Mouse (Mus musculus) MEL (cell line): ENCODE measurements at regions not wholly inside any gene's neighbourhood (a gene's known extent, or its start where the extent isn't known, plus 50 kb on each side); places are given as distances from the start of the nearest gene placed in this dataset.

Experiments used
- DNase-seq: peaks from one replicate; pipeline ENCODE4 v3.0.0; 2011; ENCODE audit warnings: low read depth, low spot score
- H3K27ac ChIP-seq: 2 replicates; pipeline ENCODE4 v1.5.1; 2012; ENCODE audit warnings: low read depth, mild to moderate bottlenecking, control low read depth, low read length, moderate library complexity; ENCODE audit not compliant: control insufficient read depth
- H3K27me3 ChIP-seq, 2 experiments: fragments of 150-350 bp in 1 of 2; sonication (generic) in 1 of 2; 2 replicates each; pipeline ENCODE4 v1.6.1; 2012; ENCODE audit warnings: low read length in 2 of 2, mild to moderate bottlenecking in 2 of 2, improper control_type of control experiment in 1 of 2, moderate library complexity in 1 of 2; ENCODE audit not compliant: insufficient read depth in 2 of 2, control insufficient read depth in 1 of 2
- H3K36me3 ChIP-seq, 2 experiments: 2 replicates each; pipeline ENCODE4 v1.6.1; 2012 to 2014; ENCODE audit warnings: low read length in 2 of 2, improper control_type of control experiment in 1 of 2, inconsistent platforms in 1 of 2, mild to moderate bottlenecking in 1 of 2; ENCODE audit not compliant: insufficient read depth in 2 of 2, control insufficient read depth in 1 of 2
- H3K4me1 ChIP-seq, 2 experiments: fragments of 150-350 bp in 1 of 2; sonication (generic) in 1 of 2; 2 replicates each; pipeline ENCODE4 v1.6.1; 2012; ENCODE audit warnings: low read length in 2 of 2, improper control_type of control experiment in 1 of 2, mild to moderate bottlenecking in 1 of 2; ENCODE audit not compliant: insufficient read depth in 2 of 2, control insufficient read depth in 1 of 2
- H3K4me3 ChIP-seq, 2 experiments: fragments of 150-350 bp in 1 of 2; sonication (generic) in 1 of 2; 2 replicates each; pipeline ENCODE4 v1.5.1; 2012; ENCODE audit warnings: low read depth in 2 of 2, low read length in 2 of 2, mild to moderate bottlenecking in 2 of 2, moderate library complexity in 2 of 2, control low read depth in 1 of 2, improper control_type of control experiment in 1 of 2; ENCODE audit not compliant: control insufficient read depth in 1 of 2, insufficient read depth in 1 of 2
- H3K79me2 ChIP-seq: 2 replicates; pipeline ENCODE4 v1.6.1; 2012; ENCODE audit warnings: mild to moderate bottlenecking, low read length, moderate library complexity; ENCODE audit not compliant: control insufficient read depth, poor library complexity, insufficient read depth
- H3K9ac ChIP-seq: 2 replicates; pipeline ENCODE4 v1.6.1; 2012; ENCODE audit warnings: low read depth, mild to moderate bottlenecking, control low read depth, low read length, moderate library complexity; ENCODE audit not compliant: control insufficient read depth, poor library complexity, severe bottlenecking
- H3K9me3 ChIP-seq: fragments of 150-350 bp; sonication (generic); replicated peaks from 2 replicates; pipeline ENCODE4 v1.6.1; 2012; ENCODE audit warnings: mild to moderate bottlenecking, low read length, improper control_type of control experiment, moderate library complexity; ENCODE audit not compliant: insufficient read depth
- BHLHE40 ChIP-seq: IDR thresholded peaks from 2 replicates; pipeline ENCODE4 v1.6.1; 2012; ENCODE audit warnings: low read depth, mild to moderate bottlenecking, inconsistent platforms, low read length, improper control_type of control experiment, borderline replicate concordance
- CHD1 ChIP-seq: IDR thresholded peaks from 2 replicates; pipeline ENCODE4 v1.6.1; 2012; ENCODE audit warnings: low read depth, mild to moderate bottlenecking, inconsistent platforms, low read length, improper control_type of control experiment
- CTCF ChIP-seq, 3 experiments: IDR thresholded peaks in 2 of 3; conservative IDR thresholded peaks in 1 of 3; 2 replicates each; pipeline ENCODE4 v1.5.1; 2011 to 2012; ENCODE audit warnings: low read length in 3 of 3, low read depth in 2 of 3, mild to moderate bottlenecking in 2 of 3, improper control_type of control experiment in 1 of 3, inconsistent platforms in 1 of 3, mixed read lengths in 1 of 3, moderate library complexity in 1 of 3; ENCODE audit not compliant: control insufficient read depth in 1 of 3, insufficient read depth in 1 of 3, poor library complexity in 1 of 3, severe bottlenecking in 1 of 3
- E2F4 ChIP-seq: IDR thresholded peaks from 2 replicates; pipeline ENCODE4 v1.6.1; 2011; ENCODE audit warnings: low read depth, low read length, improper control_type of control experiment, borderline replicate concordance
- ELF1 ChIP-seq: IDR thresholded peaks from 2 replicates; pipeline ENCODE4 v1.6.1; 2014; ENCODE audit warnings: low read depth, mild to moderate bottlenecking, inconsistent platforms, low read length, improper control_type of control experiment, moderate library complexity
- EP300 ChIP-seq, 2 experiments: IDR thresholded peaks; 2 replicates each; pipeline ENCODE4 v1.6.1; 2011; ENCODE audit warnings: improper control_type of control experiment in 2 of 2, low read length in 2 of 2, low read depth in 1 of 2, mild to moderate bottlenecking in 1 of 2
- ETS1 ChIP-seq: IDR thresholded peaks from 2 replicates; pipeline ENCODE4 v1.6.1; 2012; ENCODE audit warnings: low read depth, mild to moderate bottlenecking, inconsistent platforms, low read length, improper control_type of control experiment, moderate library complexity
- GABPA ChIP-seq: IDR thresholded peaks from 2 replicates; pipeline ENCODE4 v1.6.1; 2012; ENCODE audit warnings: low read depth, mild to moderate bottlenecking, inconsistent platforms, low read length, improper control_type of control experiment, moderate library complexity
- KAT2A ChIP-seq: conservative IDR thresholded peaks from 2 replicates; pipeline ENCODE4 v1.6.1; 2012; ENCODE audit warnings: low read depth, low read length, improper control_type of control experiment, inconsistent platforms
- MAFK ChIP-seq: IDR thresholded peaks from 2 replicates; pipeline ENCODE4 v1.6.1; 2011; ENCODE audit warnings: low read depth, mild to moderate bottlenecking, low read length, improper control_type of control experiment, borderline replicate concordance
- MAX ChIP-seq: IDR thresholded peaks from 2 replicates; pipeline ENCODE4 v1.6.1; 2011; ENCODE audit warnings: low read length, improper control_type of control experiment
- MXI1 ChIP-seq: IDR thresholded peaks from 2 replicates; pipeline ENCODE4 v1.6.1; 2011; ENCODE audit warnings: mild to moderate bottlenecking, low read depth, low read length, improper control_type of control experiment
- MYC ChIP-seq: IDR thresholded peaks from 2 replicates; pipeline ENCODE4 v1.6.1; 2011; ENCODE audit warnings: low read depth, mild to moderate bottlenecking, low read length, improper control_type of control experiment, moderate library complexity
- NRF1 ChIP-seq: IDR thresholded peaks from 2 replicates; pipeline ENCODE4 v1.6.1; 2014; ENCODE audit warnings: low read depth, mild to moderate bottlenecking, inconsistent platforms, low read length, improper control_type of control experiment, moderate library complexity; ENCODE audit not compliant: poor library complexity, insufficient read depth, severe bottlenecking
- POLR2AphosphoS2 ChIP-seq: IDR thresholded peaks from 2 replicates; pipeline ENCODE4 v1.6.1; 2011; ENCODE audit warnings: low read length, improper control_type of control experiment
- RAD21 ChIP-seq: IDR thresholded peaks from 2 replicates; pipeline ENCODE4 v1.6.1; 2011; ENCODE audit warnings: mild to moderate bottlenecking, low read depth, low read length, improper control_type of control experiment
- RCOR1 ChIP-seq: IDR thresholded peaks from 2 replicates; pipeline ENCODE4 v1.6.1; 2012; ENCODE audit warnings: low read depth, mild to moderate bottlenecking, inconsistent platforms, low read length, improper control_type of control experiment
- SIN3A ChIP-seq: IDR thresholded peaks from 2 replicates; pipeline ENCODE4 v1.6.1; 2012; ENCODE audit warnings: low read length, improper control_type of control experiment, inconsistent platforms
- SMC3 ChIP-seq: IDR thresholded peaks from 2 replicates; pipeline ENCODE4 v1.6.1; 2011; ENCODE audit warnings: low read depth, low read length, improper control_type of control experiment
- TAL1 ChIP-seq: IDR thresholded peaks from 2 replicates; pipeline ENCODE4 v1.6.1; 2012; ENCODE audit warnings: mild to moderate bottlenecking, inconsistent platforms, low read length, moderate library complexity, mixed read lengths
- TBP ChIP-seq: IDR thresholded peaks from 2 replicates; pipeline ENCODE4 v1.8.0; 2011; ENCODE audit warnings: low read depth, low read length, improper control_type of control experiment
- USF2 ChIP-seq, 2 experiments: IDR thresholded peaks; 2 replicates each; pipeline ENCODE4 v1.6.1; 2011 to 2012; ENCODE audit warnings: improper control_type of control experiment in 2 of 2, low read length in 2 of 2, borderline replicate concordance in 1 of 2, inconsistent platforms in 1 of 2, low read depth in 1 of 2, mild to moderate bottlenecking in 1 of 2; ENCODE audit not compliant: insufficient read depth in 1 of 2
- ZC3H11A ChIP-seq: IDR thresholded peaks from 2 replicates; pipeline ENCODE4 v1.6.1; 2012; ENCODE audit warnings: low read depth, mild to moderate bottlenecking, inconsistent platforms, low read length, improper control_type of control experiment
- ZKSCAN1 ChIP-seq: IDR thresholded peaks from 2 replicates; pipeline ENCODE4 v1.6.1; 2012; ENCODE audit warnings: low read depth, mild to moderate bottlenecking, inconsistent platforms, low read length, improper control_type of control experiment, moderate library complexity

- Histone ChIP-seq H3K9ac (no peak overlapping the region), H3K27ac (no peak overlapping the region), H3K27me3 (no peaks in the 10 kb centered on the region)
These were observed 75.9 kb downstream of the Klhl25 start for GRCm38 (mm10) chr7:75923951-75924467.

GRCm38 (mm10) chr7:75927537-75927936, 79.4 kb downstream of the Klhl25 start:
- no peak overlapping the region for H3K27ac ChIP-seq
- H3K36me3 ChIP-seq = no peaks in the 10 kb centered on the region
- no peaks in the 10 kb centered on the region for H3K79me2 ChIP-seq
- no peak overlapping the region for H3K9ac ChIP-seq
- no peaks in the 10 kb centered on the region for H3K4me1 ChIP-seq
- no peak overlapping the region for H3K4me3 ChIP-seq
- no peaks in the 10 kb centered on the region for H3K27me3 ChIP-seq
- peak; percentile 29 for DNase-seq
- H3K9me3 ChIP-seq = no peaks in the 10 kb centered on the region
- peak; percentile 60 for TF ChIP-seq RAD21
- no peak for TF ChIP-seq EP300 (IDR thresholded peaks at IDR 0.05; ENCODE audit: low read depth in 1 of 2, low read length in 2 of 2)
- peak; percentile 18 to 52 (median 21); a peak in 3 of 6 replicates for TF ChIP-seq CTCF (IDR thresholded peaks at IDR 0.05 in 2 of 3, conservative IDR thresholded peaks at IDR 0.05 in 1 of 3; ENCODE audit: control insufficient read depth in 1 of 3, insufficient read depth in 1 of 3, low read depth in 2 of 3, low read length in 3 of 3, poor library complexity in 1 of 3, severe bottlenecking in 1 of 3)
- no peak for TF ChIP-seq MYC
- peak; percentile 33; the same call in 1 of the 2 replicates for TF ChIP-seq ZC3H11A
- TF ChIP-seq SMC3 = peak; percentile 46

More at GRCm38 (mm10) chr7:75923951-75924467, 75.9 kb downstream of the Klhl25 start:
- no peak for DNase-seq
- no peaks in the 10 kb centered on the region for H3K9me3 ChIP-seq
- no peaks in the 10 kb centered on the region for H3K36me3 ChIP-seq
- no peak for TF ChIP-seq RAD21
- no peak for TF ChIP-seq MAFK
- TF ChIP-seq ZKSCAN1 = no peak
- TF ChIP-seq MXI1 = no peak
- TF ChIP-seq POLR2AphosphoS2 = no peak
- TF ChIP-seq CTCF (IDR thresholded peaks at IDR 0.05 in 2 of 3, conservative IDR thresholded peaks at IDR 0.05 in 1 of 3; ENCODE audit: control insufficient read depth in 1 of 3, insufficient read depth in 1 of 3, low read depth in 2 of 3, low read length in 3 of 3, poor library complexity in 1 of 3, severe bottlenecking in 1 of 3) = no peak
- no peak for TF ChIP-seq CHD1
- no peaks in the 10 kb centered on the region for H3K4me1 ChIP-seq
- no peak overlapping the region for H3K4me3 ChIP-seq
- H3K79me2 ChIP-seq = no peaks in the 10 kb centered on the region

DNA sequence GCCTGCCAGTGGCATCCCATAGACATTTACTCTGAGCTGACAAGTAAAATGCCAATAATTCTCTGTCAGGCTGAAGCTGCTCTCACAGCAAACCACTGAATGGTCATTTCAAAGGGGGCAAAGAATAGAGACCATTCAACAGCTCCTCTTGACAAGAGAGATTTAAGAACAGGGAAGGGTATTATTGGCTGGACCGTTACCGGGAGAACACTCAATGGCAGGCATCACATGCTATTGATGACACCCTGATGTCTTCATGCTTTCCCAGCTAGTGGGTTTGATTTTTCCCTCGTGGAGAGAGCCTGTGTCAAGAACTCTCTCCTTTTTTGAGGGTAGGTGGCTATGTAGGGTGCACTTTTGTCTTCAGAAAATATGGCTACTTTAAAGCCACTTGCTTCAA, 95.7 kb downstream of the Klhl25 start:
- H3K4me3 ChIP-seq = no peak overlapping the region
- H3K27ac ChIP-seq = no peak overlapping the region
- no peaks in the 10 kb centered on the region for H3K4me1 ChIP-seq
- H3K36me3 ChIP-seq = no peaks in the 10 kb centered on the region
- no peaks in the 10 kb centered on the region for H3K9me3 ChIP-seq
- no peaks in the 10 kb centered on the region for H3K27me3 ChIP-seq
- DNase-seq = no peak
- no peaks in the 10 kb centered on the region for H3K79me2 ChIP-seq
- H3K9ac ChIP-seq = no peak overlapping the region
- TF ChIP-seq SIN3A (no peak), E2F4 (no peak), RAD21 (no peak), ELF1 (no peak), NRF1 (no peak), CTCF (IDR thresholded peaks at IDR 0.05 in 2 of 3, conservative IDR thresholded peaks at IDR 0.05 in 1 of 3; ENCODE audit: control insufficient read depth in 1 of 3, insufficient read depth in 1 of 3, low read depth in 2 of 3, low read length in 3 of 3, poor library complexity in 1 of 3, severe bottlenecking in 1 of 3) (no peak), MAX (no peak), GABPA (no peak), ZKSCAN1 (no peak), USF2 (IDR thresholded peaks at IDR 0.05; ENCODE audit: borderline replicate concordance in 1 of 2, insufficient read depth in 1 of 2, low read depth in 1 of 2, low read length in 2 of 2) (no peak), KAT2A (no peak), ETS1 (no peak), BHLHE40 (no peak), MXI1 (no peak), TAL1 (no peak), TBP (no peak), SMC3 (no peak), RCOR1 (no peak), EP300 (IDR thresholded peaks at IDR 0.05; ENCODE audit: low read depth in 1 of 2, low read length in 2 of 2) (no peak)
